Mouse (Mus musculus) adrenal gland, adult (tissue): Measurements from ENCODE around the gene Map3k1.

ENCODE experiments used
- DNase-seq, 2 experiments: peaks; one replicate each; pipeline ENCODE4 v3.0.0; 2022 to 2023; ENCODE audit warnings: low spot score in 1 of 2; ENCODE audit not compliant: inconsistent age in 2 of 2

The Map3k1 gene

DNA sequence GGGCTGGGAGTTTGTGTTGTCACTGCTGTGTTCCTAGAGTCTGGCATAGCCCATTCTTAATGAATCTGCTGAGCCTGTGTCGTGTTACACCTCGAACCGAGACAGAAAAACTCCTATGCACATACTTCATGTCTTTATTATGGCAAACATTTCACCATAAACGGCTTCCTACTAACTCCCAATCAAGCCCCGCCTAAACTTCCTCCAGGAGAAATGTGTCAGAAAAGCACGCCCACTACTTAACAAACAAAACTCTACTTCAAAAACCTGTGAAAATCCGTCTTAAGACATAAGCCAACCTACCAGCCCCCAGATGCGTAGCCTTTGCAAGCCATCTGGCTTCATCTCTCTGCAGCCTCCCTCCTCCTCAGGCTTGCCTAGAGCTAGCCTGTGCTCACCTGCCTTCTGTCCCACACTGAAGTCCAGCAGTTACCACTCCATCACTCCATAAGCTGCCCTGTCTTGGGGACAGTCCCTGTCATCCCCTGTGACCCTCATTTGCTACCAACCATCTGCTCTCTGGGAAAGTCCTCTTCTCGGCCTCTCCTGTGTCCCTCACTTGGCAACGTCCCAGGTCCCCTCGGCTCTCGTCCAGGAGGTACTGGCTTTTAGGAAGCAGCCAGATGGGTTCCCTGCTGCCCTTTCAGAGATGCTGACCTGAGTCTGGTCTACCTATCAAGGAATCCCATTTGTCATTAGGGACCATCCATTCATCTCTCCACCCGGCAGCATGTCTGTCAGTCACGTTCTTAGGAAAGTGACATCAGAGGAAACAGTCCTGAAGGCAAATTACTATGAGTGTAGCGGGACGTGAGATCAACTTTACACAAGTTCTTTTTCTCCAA, 16.4 kb downstream of the Map3k1 start:
- DNase-seq = peak; percentile 56 to 81

DNA sequence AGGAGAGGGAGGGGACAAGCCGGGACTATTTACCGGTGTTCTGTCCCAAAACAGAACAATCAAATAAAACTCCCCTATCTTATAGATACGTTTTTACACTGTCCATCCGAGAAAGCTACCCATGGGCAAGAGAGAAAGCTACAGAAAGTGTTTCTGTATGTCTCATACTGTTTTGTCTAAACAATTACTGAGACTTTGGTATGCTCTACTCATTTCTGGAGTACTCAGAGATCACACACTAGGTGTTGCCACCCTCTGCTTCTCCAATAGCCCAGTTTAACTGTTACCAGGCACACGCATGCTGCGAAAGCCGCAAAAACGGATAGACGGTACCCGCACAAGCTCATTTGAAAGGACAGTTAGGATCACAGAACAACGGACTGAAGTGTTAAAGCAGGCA, 17.2 kb downstream of the Map3k1 start:
- DNase-seq = no peak

GRCm38 (mm10) chr13:111789420-111790065, 19.2 kb downstream of the Map3k1 start:
- peak in 1 of 2 experiments; percentile 73 for DNase-seq

DNA sequence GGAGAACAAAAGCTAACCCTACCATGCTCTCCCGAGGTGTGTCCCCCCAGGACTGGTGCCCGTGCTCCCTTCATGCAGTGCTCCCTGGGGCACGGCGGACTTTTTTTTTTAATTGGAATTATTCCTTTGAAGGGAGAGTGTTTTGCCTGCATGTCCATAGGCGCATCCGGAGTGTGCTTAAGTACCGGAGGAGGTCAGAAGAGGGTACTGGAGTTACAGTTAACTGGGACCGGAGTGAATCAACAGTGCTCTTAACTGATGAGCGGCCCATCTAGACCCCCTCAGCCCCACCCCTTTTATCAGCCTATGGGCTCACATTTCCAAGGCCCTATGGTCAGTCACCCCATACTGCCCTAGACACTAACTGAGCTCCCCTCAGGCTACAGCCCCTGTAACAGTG, 19.9 kb downstream of the Map3k1 start:
- no peak for DNase-seq

GRCm38 (mm10) chr13:111787857-111788619, 20.8 kb downstream of the Map3k1 start:
- DNase-seq = peak; percentile 85 to 97

- DNase-seq = no peak
These were observed 22.2 kb downstream of the Map3k1 start for GRCm38 (mm10) chr13:111786584-111786983.

- DNase-seq = no peak
These were observed 25.3 kb downstream of the Map3k1 start for GRCm38 (mm10) chr13:111783451-111783850.

DNA sequence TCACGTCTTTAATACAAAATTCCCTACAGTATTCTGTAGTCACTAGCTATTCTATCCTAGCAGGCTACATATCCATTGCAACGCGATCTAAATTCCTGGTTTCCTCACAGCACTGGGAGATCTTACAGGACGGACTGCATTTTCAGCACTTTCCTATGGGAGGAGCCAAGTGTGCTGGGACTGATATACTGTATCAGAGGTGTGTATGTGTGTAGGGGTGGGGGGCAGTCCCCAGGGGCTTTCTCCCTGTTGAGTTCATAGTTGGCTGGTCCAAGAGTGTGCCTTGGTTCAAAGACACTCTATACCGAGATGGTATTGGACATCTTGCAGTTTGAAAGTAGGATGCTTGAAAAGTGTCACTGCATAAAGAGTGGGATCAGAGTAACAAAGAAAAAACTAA, 29.3 kb downstream of the Map3k1 start:
- DNase-seq = no peak

DNA sequence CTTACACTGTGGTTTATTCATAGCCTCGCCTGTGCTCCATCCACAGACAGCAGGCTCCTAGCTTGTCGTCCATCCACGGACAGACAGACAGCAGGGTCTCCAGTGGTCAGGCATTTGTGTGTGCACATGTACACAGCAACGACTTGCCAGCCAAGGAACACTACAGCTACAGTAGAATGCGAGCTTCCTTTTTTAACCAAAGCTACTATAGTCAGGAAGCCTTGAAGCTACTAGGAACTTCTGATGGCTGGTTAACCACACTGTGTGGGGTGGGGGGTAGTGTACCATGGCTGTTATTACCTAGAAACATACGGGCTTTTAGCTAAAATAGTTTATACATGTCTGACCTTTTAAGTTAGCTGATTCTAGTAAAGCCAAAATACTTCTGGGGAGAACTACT, 30.2 kb downstream of the Map3k1 start:
- DNase-seq = peak in 1 of 2 experiments; percentile 46

DNA sequence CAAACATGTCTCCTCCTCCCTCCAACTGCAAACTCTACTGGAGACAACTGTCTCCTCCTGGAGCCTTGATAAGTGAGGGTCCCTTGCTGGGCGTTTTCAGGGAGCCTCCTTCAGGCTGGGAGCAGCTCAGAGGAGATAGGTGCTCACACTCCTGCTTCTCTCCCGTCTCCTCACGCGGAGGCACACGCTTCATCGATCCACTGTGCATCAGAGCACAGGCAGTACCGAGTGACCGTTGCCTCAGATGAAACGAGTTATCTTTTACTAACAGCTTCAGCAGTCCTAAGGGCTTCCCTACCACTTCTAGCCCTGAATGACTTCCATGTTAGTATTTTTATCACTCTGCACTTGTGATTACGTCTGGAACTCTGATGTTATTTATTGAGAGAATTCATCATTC, 30.9 kb downstream of the Map3k1 start:
- no peak for DNase-seq

DNA sequence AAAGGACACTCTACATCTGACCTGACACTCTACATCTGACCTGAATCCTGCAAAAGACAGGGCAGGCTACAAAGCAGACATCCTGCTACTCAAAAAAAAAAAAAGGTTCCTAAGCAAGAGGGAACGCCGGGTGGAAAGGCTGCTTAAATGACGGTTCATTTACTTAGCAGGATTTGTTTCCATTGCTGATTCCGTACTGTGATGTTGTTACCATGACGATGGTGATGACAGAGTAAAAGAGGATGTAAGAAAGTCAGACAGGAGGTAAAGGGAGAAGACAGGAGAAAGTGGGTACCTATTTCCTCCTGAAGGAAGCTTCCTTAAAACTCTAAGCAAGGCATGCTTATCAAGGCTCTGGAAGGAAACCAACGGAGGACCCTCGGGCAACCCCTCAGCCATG, 31.6 kb downstream of the Map3k1 start:
- peak in 1 of 2 experiments; percentile 43 for DNase-seq

GRCm38 (mm10) chr13:111772075-111772474, 36.7 kb downstream of the Map3k1 start:
- no peak for DNase-seq

- DNase-seq = peak; percentile 56 to 83
These were observed 37.6 kb downstream of the Map3k1 start for GRCm38 (mm10) chr13:111771232-111771631.

DNA sequence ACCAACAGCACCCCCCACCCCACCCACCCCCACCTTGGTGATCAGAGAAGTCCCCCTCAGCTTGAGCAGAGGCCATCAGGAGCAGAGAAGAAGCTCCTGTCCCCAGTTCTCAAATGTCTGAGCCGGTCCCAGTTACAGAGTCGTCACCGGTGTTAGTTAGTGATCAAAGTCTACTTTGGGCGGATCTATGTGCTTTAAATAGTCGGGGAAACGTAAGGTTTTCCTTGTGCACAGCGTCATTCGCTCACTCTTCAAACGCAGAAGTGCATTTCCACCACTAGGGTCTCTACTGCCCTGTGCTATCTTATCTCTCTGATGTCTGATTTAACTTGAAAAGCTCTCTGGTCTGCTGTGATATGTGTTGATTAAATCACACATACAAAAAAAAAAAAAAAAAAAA, 38.0 kb downstream of the Map3k1 start:
- no peak for DNase-seq

- DNase-seq = no peak
These were observed 46.3 kb downstream of the Map3k1 start for GRCm38 (mm10) chr13:111762526-111762925.

- no peak for DNase-seq
These were observed 51.8 kb downstream of the Map3k1 start for GRCm38 (mm10) chr13:111756986-111757385.

DNA sequence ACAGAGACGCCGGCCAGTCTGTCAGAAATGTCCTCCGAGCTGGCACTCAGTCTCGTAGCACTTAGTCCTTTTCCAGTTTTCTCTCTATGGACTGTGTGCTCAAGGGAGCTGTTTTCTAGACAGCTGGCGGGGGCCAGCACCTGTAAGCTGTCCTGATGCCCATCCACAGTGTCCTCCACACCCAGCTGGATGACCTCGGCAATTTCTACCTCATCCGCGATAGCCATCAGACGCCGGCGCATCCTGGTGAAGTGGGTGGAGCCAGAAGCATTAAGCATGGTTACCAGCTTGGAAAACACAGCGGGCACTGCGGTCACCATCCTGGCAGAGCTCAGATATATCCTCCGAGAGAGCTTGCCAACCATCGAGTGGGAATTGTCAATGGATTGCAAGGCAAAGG, 52.9 kb downstream of the Map3k1 start:
- DNase-seq = no peak

DNA sequence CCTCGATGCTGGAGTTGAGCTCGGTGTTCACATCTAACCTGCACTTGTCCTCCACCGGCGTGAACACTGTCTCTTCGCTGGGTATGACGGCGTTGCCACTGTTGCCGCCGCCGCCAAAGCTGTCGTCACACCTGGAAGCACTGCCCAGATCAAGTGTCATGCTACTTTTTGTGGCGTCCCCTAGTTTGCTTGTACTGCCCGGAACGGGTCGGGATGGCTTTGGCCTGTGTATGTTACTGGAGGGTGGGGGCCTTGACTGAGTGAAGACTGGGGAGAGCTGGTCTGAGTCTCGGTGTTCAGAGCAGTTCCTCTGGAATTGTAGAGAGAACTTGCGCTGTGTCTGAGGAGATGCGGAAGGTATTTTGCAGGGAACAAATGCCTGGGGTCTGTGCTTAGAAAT, 53.4 kb downstream of the Map3k1 start:
- no peak for DNase-seq

DNA sequence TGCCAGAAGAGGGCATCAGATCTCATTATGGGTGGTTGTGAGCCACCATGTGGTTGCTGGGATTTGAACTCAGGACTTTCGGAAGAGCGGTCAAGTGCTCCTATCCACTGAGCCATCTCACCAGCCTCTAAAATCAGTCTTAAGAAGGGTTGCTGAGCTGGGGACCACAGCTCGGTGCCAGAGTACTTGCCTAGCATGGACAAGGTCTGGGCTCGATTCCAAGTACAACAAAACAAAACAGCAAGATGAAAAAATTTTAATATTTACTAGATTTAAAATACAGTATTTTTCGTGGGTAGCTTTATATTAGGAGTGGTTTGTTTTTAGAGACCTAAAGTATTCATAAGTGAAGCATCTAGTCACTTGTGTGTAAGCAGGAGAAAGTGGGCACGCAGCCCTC, 55.5 kb downstream of the Map3k1 start:
- no peak for DNase-seq

DNA sequence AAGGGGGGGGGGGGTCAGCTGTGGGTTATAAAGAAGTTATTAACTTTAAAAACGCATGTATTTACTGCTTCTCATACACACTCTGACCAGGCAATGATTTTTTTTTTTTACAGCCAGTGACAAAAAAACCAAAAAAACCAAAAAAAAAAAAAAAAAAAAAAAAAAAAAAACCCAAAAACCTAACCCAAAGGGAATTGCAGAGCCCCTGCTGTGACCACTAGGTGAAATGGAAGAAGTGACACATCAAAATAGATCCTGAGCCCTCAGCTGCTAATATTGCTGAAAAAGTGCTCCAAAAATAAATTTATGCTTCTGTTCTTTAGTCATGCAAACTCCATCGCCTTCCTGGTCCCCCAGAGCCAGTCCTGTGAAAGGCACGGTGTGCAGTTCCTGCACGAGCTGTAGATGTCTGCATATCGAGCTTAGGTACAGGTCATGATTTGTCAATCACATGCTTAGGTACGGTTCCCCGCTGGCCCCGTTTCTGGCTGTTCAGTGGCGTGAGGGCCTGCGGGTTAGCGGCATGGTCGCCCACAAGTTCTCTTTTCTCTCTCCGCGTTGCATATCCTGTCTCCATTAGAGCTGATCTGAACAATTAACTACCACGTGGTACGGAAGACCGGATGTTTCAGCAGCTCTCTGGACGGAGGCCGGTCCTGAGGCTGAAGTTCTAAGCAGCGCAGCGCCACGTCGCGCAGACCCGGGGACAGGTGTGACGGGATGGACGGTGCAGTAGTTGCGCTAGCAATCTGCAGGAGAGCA, 60.3 kb downstream of the Map3k1 start:
- DNase-seq = no peak

GRCm38 (mm10) chr13:111746831-111747230, 62.0 kb downstream of the Map3k1 start:
- DNase-seq = no peak
